Mouse (Mus musculus) kidney, embryonic 16.5 days (tissue): ENCODE results near the gene Gimap5. TPM values are rescaled to one million over a fixed set of nuclear protein-coding genes. Genes with fewer than 3 reads are reported as not detected.

Experiments used
- ATAC-seq: fragments of 200-750 bp; cut with Nextera tagmentation; 2 replicates; pipeline ENCODE4 v1.8.0; 2017; ENCODE audit warnings: moderate TSS enrichment; ENCODE audit not compliant: low FRiP score, low TSS enrichment
- H3K27ac ChIP-seq: fragments of 300-500 bp; sonication (generic); 2 replicates; pipeline ENCODE4 v1.5.1; 2014; ENCODE audit warnings: low read length
- H3K27me3 ChIP-seq: fragments of 300-500 bp; sonication (generic); 2 replicates; pipeline ENCODE4 v1.6.1; 2014; ENCODE audit warnings: low read length, control low read depth, mixed read lengths; ENCODE audit not compliant: insufficient read depth
- H3K36me3 ChIP-seq: fragments of 300-500 bp; sonication (generic); 2 replicates; pipeline ENCODE4 v1.6.1; 2014; ENCODE audit warnings: low read length, control low read depth, mixed read lengths; ENCODE audit not compliant: insufficient read depth
- H3K4me1 ChIP-seq: fragments of 300-500 bp; sonication (generic); 2 replicates; pipeline ENCODE4 v1.6.1; 2014; ENCODE audit warnings: low read length, control low read depth, mixed read lengths; ENCODE audit not compliant: insufficient read depth
- H3K4me2 ChIP-seq: fragments of 300-500 bp; sonication (generic); replicated peaks from 2 replicates; pipeline ENCODE4 v1.6.1; 2014; ENCODE audit warnings: low read depth, low read length
- H3K4me3 ChIP-seq: fragments of 300-500 bp; sonication (generic); 2 replicates; pipeline ENCODE4 v1.5.1; 2014; ENCODE audit warnings: mild to moderate bottlenecking, low read length
- H3K9ac ChIP-seq: fragments of 300-500 bp; sonication (generic); replicated peaks from 2 replicates; pipeline ENCODE4 v1.6.1; 2014; ENCODE audit warnings: low read length
- H3K9me3 ChIP-seq: fragments of 300-500 bp; sonication (generic); 2 replicates; pipeline ENCODE4 v1.6.1; 2016; ENCODE audit warnings: low read length, control low read depth
- WGBS: fragments of 180-500 bp; shearing (Covaris S2); extraction: QIAGEN DNeasy Blood & Tissue Kit; methylation state at CpG from one replicate; pipeline ENCODE4 v1.1.7; 2014; 5-methylcytosine and 5-hydroxymethylcytosine counted together
- polyA plus RNA-seq: library from polyadenylated mRNA; unstranded; fragments of >200 nt; fragmentation: Nextera tagmentation; extraction: Ambion mirVana; gene quantifications from 2 replicates; pipeline ENCODE4 v1.2.1, GENCODE M21; 2015

The Gimap5 gene
- polyA plus RNA-seq, 1 experiment from 2014 or later = 19.9 TPM

- H3K27me3 ChIP-seq = no peaks in the 10 kb centered on the region
- H3K9me3 ChIP-seq = no peaks in the 10 kb centered on the region; the same call in 1 of the 2 replicates
- no peaks in the 10 kb centered on the region for H3K36me3 ChIP-seq
- no peak overlapping the region for H3K27ac ChIP-seq
- H3K4me3 ChIP-seq = no peak overlapping the region
- H3K9ac ChIP-seq = no peak overlapping the region
- no peaks in the 10 kb centered on the region for H3K4me1 ChIP-seq
- ATAC-seq = no peak
- 56% methylated on average over 7 of the region's 7 CpGs for WGBS
- H3K4me2 ChIP-seq = no peak overlapping the region
Measured at GRCm38 (mm10) chr6:48763567-48764270, 17.7 kb downstream of the Gimap5 start.

- WGBS = 87% methylated on average over 10 of the region's 10 CpGs
- Histone ChIP-seq H3K4me3 (no peak overlapping the region), H3K4me2 (no peak overlapping the region), H3K4me1 (no peaks in the 10 kb centered on the region), H3K9ac (no peak overlapping the region), H3K36me3 (no peaks in the 10 kb centered on the region), H3K27me3 (no peaks in the 10 kb centered on the region), H3K9me3 (no peaks in the 10 kb centered on the region; the same call in 1 of the 2 replicates), H3K27ac (no peak overlapping the region)
- ATAC-seq = no peak
Measured at GRCm38 (mm10) chr6:48764496-48764895, 18.5 kb downstream of the Gimap5 start.

GRCm38 (mm10) chr6:48768178-48768869 is 22.3 kb downstream of the Gimap5 start:
- no peak overlapping the region for H3K4me2 ChIP-seq
- no peak for ATAC-seq
- H3K27me3 ChIP-seq = no peaks in the 10 kb centered on the region
- WGBS = 67% methylated on average over 9 of the region's 9 CpGs
- H3K4me3 ChIP-seq = no peak overlapping the region
- no peaks in the 10 kb centered on the region; the same call in 1 of the 2 replicates for H3K9me3 ChIP-seq
- no peaks in the 10 kb centered on the region for H3K36me3 ChIP-seq
- no peak overlapping the region for H3K9ac ChIP-seq
- no peak overlapping the region for H3K27ac ChIP-seq
- no peaks in the 10 kb centered on the region for H3K4me1 ChIP-seq

DNA sequence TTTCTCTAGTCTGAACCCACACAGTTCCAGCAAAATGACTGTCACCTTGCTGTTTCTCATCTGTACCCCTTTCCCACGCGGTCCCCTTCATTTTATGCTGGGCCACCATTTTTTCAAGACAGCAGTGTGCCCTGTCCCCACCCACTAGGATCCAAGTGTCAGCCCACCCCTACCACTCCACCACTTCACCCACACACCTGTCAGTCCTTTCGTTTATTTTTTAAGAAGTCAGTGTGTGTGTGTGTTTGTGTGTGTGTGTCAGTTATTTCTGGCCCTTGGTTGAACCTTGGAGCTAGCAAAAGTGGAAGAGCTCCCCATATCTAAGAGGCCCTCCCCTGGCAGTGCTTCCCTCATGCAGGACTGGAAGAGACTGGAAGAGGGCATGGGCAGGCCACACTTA is 22.9 kb downstream of the Gimap5 start:
- no peaks in the 10 kb centered on the region for H3K36me3 ChIP-seq
- 96% methylated on average over 3 of the region's 3 CpGs for WGBS
- no peaks in the 10 kb centered on the region; the same call in 1 of the 2 replicates for H3K9me3 ChIP-seq
- H3K9ac ChIP-seq = no peak overlapping the region
- ATAC-seq = no peak
- H3K27me3 ChIP-seq = no peaks in the 10 kb centered on the region
- no peak overlapping the region for H3K4me3 ChIP-seq
- H3K4me2 ChIP-seq = no peak overlapping the region
- no peak overlapping the region for H3K27ac ChIP-seq
- no peaks in the 10 kb centered on the region for H3K4me1 ChIP-seq

GRCm38 (mm10) chr6:48770696-48771095 is 24.7 kb downstream of the Gimap5 start, which contains the start of gene Gimap3:
Gene Gimap3 (minus strand): TSS chr6:48770851.
- no peaks in the 10 kb centered on the region for H3K9me3 ChIP-seq
- 83% methylated on average over 3 of the region's 3 CpGs for WGBS
- no peaks in the 10 kb centered on the region for H3K36me3 ChIP-seq
- ATAC-seq = no peak
- no peak within 1 kb of the TSS for H3K4me3 ChIP-seq
- no peak within 1 kb of the TSS for H3K4me2 ChIP-seq
- H3K9ac ChIP-seq = no peak within 1 kb of the TSS
- no peaks in the 10 kb centered on the region for H3K27me3 ChIP-seq
- no peaks in the 10 kb centered on the region for H3K4me1 ChIP-seq
- H3K27ac ChIP-seq = no peak within 1 kb of the TSS

GRCm38 (mm10) chr6:48772030-48772429 is 26.0 kb downstream of the Gimap5 start:
- no peak overlapping the region for H3K9ac ChIP-seq
- 9% methylated on average over 8 of the region's 8 CpGs for WGBS
- H3K27me3 ChIP-seq = no peaks in the 10 kb centered on the region
- H3K4me1 ChIP-seq = no peaks in the 10 kb centered on the region
- H3K27ac ChIP-seq = no peak overlapping the region
- no peak overlapping the region for H3K4me3 ChIP-seq
- H3K36me3 ChIP-seq = no peaks in the 10 kb centered on the region
- ATAC-seq = peak; percentile 76; the same call in 1 of the 2 replicates
- 0 out of 2 replicates have a peak, but pooled peaks cover 2% of the 10 kb centered on the region for H3K9me3 ChIP-seq
- no peak overlapping the region for H3K4me2 ChIP-seq

DNA sequence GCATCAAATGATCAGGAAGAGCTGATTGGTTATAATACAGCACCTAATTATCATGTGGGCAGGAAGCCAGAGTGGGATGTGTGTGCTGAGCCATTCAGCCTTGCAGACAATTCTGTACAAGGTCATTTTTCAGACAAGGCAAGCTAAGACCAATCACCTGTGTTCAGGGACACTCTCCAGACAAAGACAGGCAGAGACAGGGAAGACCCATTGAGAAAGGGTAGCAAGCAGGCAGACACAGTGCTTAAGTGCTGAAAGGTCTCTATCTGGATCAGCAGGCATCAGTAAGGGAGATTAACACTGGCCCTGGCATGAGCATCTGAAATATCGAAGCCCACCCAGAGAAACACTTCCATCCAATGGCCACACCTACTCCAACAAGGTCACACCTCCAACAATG is 38.4 kb downstream of the Gimap5 start:
- H3K36me3 ChIP-seq = no peaks in the 10 kb centered on the region
- H3K4me2 ChIP-seq = no peak overlapping the region
- H3K4me3 ChIP-seq = no peak overlapping the region
- H3K4me1 ChIP-seq = no peaks in the 10 kb centered on the region
- 88% methylated on average over 1 of the region's 1 CpGs for WGBS
- H3K9ac ChIP-seq = no peak overlapping the region
- no peak overlapping the region for H3K27ac ChIP-seq
- no peaks in the 10 kb centered on the region for H3K27me3 ChIP-seq
- no peak for ATAC-seq
- no peaks in the 10 kb centered on the region for H3K9me3 ChIP-seq

GRCm38 (mm10) chr6:48785189-48785588 is 39.2 kb downstream of the Gimap5 start:
- Histone ChIP-seq H3K9me3 (no peaks in the 10 kb centered on the region), H3K9ac (no peak overlapping the region), H3K27ac (no peak overlapping the region), H3K4me1 (no peaks in the 10 kb centered on the region), H3K4me2 (no peak overlapping the region), H3K36me3 (no peaks in the 10 kb centered on the region), H3K27me3 (no peaks in the 10 kb centered on the region), H3K4me3 (no peak overlapping the region)
- no peak for ATAC-seq
- 52% methylated on average over 1 of the region's 1 CpGs for WGBS

DNA sequence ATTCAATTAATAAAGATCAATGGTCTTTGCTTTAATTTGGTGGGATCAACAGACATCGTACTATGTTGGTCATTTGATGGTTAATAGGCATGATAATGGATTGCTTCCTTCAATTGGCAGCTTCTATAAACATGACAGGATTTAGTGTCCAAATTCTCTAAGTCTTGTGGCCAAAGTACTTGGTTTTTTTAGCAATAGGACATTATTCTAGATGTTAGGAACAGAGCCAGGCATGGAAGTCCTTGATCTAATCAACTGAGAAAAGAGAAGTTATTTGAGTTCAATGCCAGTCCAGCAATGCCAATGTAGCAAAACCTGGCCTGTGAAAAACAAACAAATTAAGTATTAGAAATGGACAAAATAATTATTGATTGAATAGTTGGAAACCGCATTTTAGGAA is 39.6 kb downstream of the Gimap5 start:
- no peak for ATAC-seq

GRCm38 (mm10) chr6:48787867-48788266 is 41.9 kb downstream of the Gimap5 start:
- Histone ChIP-seq H3K9ac (no peak overlapping the region), H3K4me3 (no peak overlapping the region), H3K27me3 (no peaks in the 10 kb centered on the region), H3K27ac (no peak overlapping the region), H3K4me1 (no peaks in the 10 kb centered on the region), H3K9me3 (no peaks in the 10 kb centered on the region), H3K4me2 (no peak overlapping the region), H3K36me3 (no peaks in the 10 kb centered on the region)
- 76% methylated on average over 2 of the region's 2 CpGs for WGBS
- ATAC-seq = no peak

More for the DNA sequence above, 39.6 kb downstream of the Gimap5 start:
- no peaks in the 10 kb centered on the region for H3K36me3 ChIP-seq
- H3K4me2 ChIP-seq = no peak overlapping the region
- no peaks in the 10 kb centered on the region for H3K9me3 ChIP-seq
- no peak overlapping the region for H3K4me3 ChIP-seq
- H3K27ac ChIP-seq = no peak overlapping the region
- 80% methylated on average over 2 of the region's 2 CpGs for WGBS
- no peak overlapping the region for H3K9ac ChIP-seq
- H3K4me1 ChIP-seq = no peaks in the 10 kb centered on the region
- H3K27me3 ChIP-seq = no peaks in the 10 kb centered on the region
